Mouse (Mus musculus): ENCODE results near the gene Lipo3. TPM values are rescaled to one million over a fixed set of nuclear protein-coding genes. Genes with fewer than 3 reads are reported as not detected.

Lipo3 gene
- polyA plus RNA-seq, 1 experiment from 2014 or later: 2.9 TPM

Small RNA genes lying within 50 kb of the gene (microRNA-seq; reads per million reads assigned to microRNA genes)
- not detected for gene Gm27440

Other genes with a start within 250 kb of the Lipo3 start
- gene Lipo4, start 244.2 kb downstream of the Lipo3 start, polyA plus RNA-seq (2015; fragmentation: Nextera tagmentation; extraction: Ambion mirVana): not detected in 2 replicates
- not detected in 2 replicates for gene Gm8978, start 136.7 kb downstream of the Lipo3 start, polyA plus RNA-seq (2015; fragmentation: Nextera tagmentation; extraction: Ambion mirVana)
- not detected in 2 replicates for gene Lipo2, start 10.6 kb downstream of the Lipo3 start, polyA plus RNA-seq (2015; fragmentation: Nextera tagmentation; extraction: Ambion mirVana)
- gene Lipo1, start 25.5 kb upstream of the Lipo3 start, polyA plus RNA-seq (2015; fragmentation: Nextera tagmentation; extraction: Ambion mirVana): not detected in 2 replicates
- gene Lipf, start 199.2 kb upstream of the Lipo3 start, polyA plus RNA-seq (2015; fragmentation: Nextera tagmentation; extraction: Ambion mirVana): not detected in 2 replicates
- gene Lipk, start 246.3 kb upstream of the Lipo3 start, polyA plus RNA-seq (2015; fragmentation: Nextera tagmentation; extraction: Ambion mirVana): not detected in 2 replicates

All from liver, embryonic 16.5 days (tissue).